Mouse (Mus musculus): Measurements from ENCODE around the gene Dennd2a. TPM values are rescaled to one million over a fixed set of nuclear protein-coding genes. Genes with fewer than 3 reads are reported as not detected.
"Not testable (repeated sequence)": the region's sequence is repeated elsewhere in the genome, so short reads cannot be mapped to it uniquely, and the experiment has no call there.

The Dennd2a gene
- polyA plus RNA-seq, 1 experiment from 2014 or later, result 10.0 TPM

DNA sequence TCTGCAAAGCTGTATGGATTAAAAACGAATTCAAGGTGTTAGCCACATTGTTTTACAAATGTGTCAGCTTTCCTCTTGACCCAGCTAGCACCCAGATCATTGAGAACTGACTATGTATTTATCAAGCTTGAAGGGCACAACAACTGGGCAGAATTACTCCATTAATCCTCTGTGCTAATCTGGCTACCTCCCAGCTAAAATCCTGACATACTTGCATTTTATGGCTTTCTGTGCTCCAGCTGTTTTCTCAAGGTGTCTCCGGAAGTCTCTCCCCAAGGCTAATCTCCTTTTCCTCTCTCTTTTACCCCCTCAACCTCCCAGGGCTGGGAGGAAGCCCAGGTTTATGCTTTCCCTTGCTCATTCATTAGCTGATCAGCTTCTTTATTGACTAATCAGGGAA, 103.1 kb downstream of the Dennd2a start:
- 61% methylated on average over 2 of the region's 2 CpGs for WGBS
- no peaks in the 10 kb centered on the region for H3K4me1 ChIP-seq (ENCODE audit: control insufficient read depth, insufficient read depth, low read length)
- no peak overlapping the region for H3K27ac ChIP-seq (ENCODE audit: low read length)
- H3K9me3 ChIP-seq (replicated peaks; ENCODE audit: control insufficient read depth, low read length), result no peaks in the 10 kb centered on the region
- H3K9ac ChIP-seq (ENCODE audit: low read length), result no peak overlapping the region
- H3K4me2 ChIP-seq (ENCODE audit: low read depth, low read length), result no peak overlapping the region
- H3K4me3 ChIP-seq (ENCODE audit: low read length), result no peak overlapping the region
- no peak for ATAC-seq (replicated peaks; ENCODE audit: extremely low read depth, insufficient read depth, low FRiP score)
- no peaks in the 10 kb centered on the region for H3K27me3 ChIP-seq (ENCODE audit: control insufficient read depth, insufficient read depth, low read length)
- H3K36me3 ChIP-seq (ENCODE audit: control insufficient read depth, insufficient read depth), result no peaks in the 10 kb centered on the region

DNA sequence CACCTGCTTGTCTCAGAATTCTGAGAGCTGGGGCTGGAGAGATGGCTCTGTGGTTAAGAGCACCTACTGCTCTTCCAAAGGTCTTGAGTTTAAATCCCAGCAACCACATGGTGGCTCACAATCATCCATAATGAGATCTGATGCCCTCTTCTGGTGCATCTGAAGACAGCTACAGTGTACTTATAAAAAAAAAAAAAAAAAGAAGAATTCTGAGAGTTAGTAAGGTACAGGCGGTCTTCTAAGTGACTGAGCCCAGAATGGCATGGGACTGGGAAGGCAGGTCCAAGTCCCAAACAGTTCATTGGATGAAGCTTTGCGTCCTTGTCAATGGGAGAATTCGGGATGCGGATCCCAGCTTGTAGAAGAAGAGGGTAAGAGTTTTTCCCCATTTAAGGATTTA, 104.1 kb downstream of the Dennd2a start:
- Histone ChIP-seq H3K27me3 (ENCODE audit: control insufficient read depth, insufficient read depth, low read length) (no peaks in the 10 kb centered on the region), H3K36me3 (ENCODE audit: control insufficient read depth, insufficient read depth) (no peaks in the 10 kb centered on the region), H3K9ac (ENCODE audit: low read length) (no peak overlapping the region), H3K4me1 (ENCODE audit: control insufficient read depth, insufficient read depth, low read length) (no peaks in the 10 kb centered on the region), H3K4me2 (ENCODE audit: low read depth, low read length) (no peak overlapping the region), H3K27ac (ENCODE audit: low read length) (no peak overlapping the region), H3K4me3 (ENCODE audit: low read length) (no peak overlapping the region), H3K9me3 (replicated peaks; ENCODE audit: control insufficient read depth, low read length) (no peaks in the 10 kb centered on the region)
- no peak for ATAC-seq (replicated peaks; ENCODE audit: extremely low read depth, insufficient read depth, low FRiP score)
- 87% methylated on average over 4 of the region's 4 CpGs for WGBS

GRCm38 (mm10) chr6:39451033-39451432, 106.6 kb downstream of the Dennd2a start:
- WGBS, result 82% methylated on average over 3 of the region's 3 CpGs
- no peaks in the 10 kb centered on the region for H3K4me1 ChIP-seq (ENCODE audit: control insufficient read depth, insufficient read depth, low read length)
- H3K9ac ChIP-seq (ENCODE audit: low read length), result no peak overlapping the region
- 0 out of 2 replicates have a peak, but pooled peaks cover 2% of the 10 kb centered on the region for H3K9me3 ChIP-seq (replicated peaks; ENCODE audit: control insufficient read depth, low read length)
- ATAC-seq (replicated peaks; ENCODE audit: extremely low read depth, insufficient read depth, low FRiP score), result no peak
- no peak overlapping the region for H3K4me2 ChIP-seq (ENCODE audit: low read depth, low read length)
- no peaks in the 10 kb centered on the region for H3K36me3 ChIP-seq (ENCODE audit: control insufficient read depth, insufficient read depth)
- no peaks in the 10 kb centered on the region for H3K27me3 ChIP-seq (ENCODE audit: control insufficient read depth, insufficient read depth, low read length)
- no peak overlapping the region for H3K4me3 ChIP-seq (ENCODE audit: low read length)
- no peak overlapping the region for H3K27ac ChIP-seq (ENCODE audit: low read length)

DNA sequence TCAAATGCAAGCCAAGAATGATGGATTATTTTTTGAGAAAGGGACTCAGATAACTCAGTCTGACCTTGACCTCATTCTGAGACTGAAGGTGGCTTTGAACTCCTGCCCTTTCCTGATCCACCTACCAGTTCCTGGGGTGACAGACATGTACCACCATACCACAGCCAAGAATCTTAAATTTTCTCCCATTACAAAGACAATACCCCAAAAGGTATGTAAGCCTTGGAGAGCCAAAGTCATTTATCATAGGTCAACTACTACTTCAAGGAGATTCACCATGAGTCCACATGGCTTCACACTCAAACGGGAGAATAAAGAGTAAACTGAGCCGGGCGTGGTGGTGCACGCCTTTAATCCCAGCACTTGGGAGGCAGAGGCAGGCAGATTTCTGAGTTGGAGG, 107.1 kb downstream of the Dennd2a start:
- H3K9ac ChIP-seq (ENCODE audit: low read length), result no peak overlapping the region

GRCm38 (mm10) chr6:39447429-39448185, 110.1 kb downstream of the Dennd2a start:
- Histone ChIP-seq H3K9ac (ENCODE audit: low read length) (no peak overlapping the region), H3K4me2 (ENCODE audit: low read depth, low read length) (no peak overlapping the region), H3K36me3 (ENCODE audit: control insufficient read depth, insufficient read depth) (no peaks in the 10 kb centered on the region), H3K4me1 (ENCODE audit: control insufficient read depth, insufficient read depth, low read length) (no peaks in the 10 kb centered on the region), H3K27ac (ENCODE audit: low read length) (no peak overlapping the region), H3K9me3 (replicated peaks; ENCODE audit: control insufficient read depth, low read length) (0 out of 2 replicates have a peak, but pooled peaks cover 2% of the 10 kb centered on the region), H3K4me3 (ENCODE audit: low read length) (no peak overlapping the region), H3K27me3 (ENCODE audit: control insufficient read depth, insufficient read depth, low read length) (no peaks in the 10 kb centered on the region)
- 44% methylated on average over 4 of the region's 4 CpGs for WGBS
- ATAC-seq (replicated peaks; ENCODE audit: extremely low read depth, insufficient read depth, low FRiP score), result no peak

More for the DNA sequence above, 107.1 kb downstream of the Dennd2a start:
- 0 out of 2 replicates have a peak, but pooled peaks cover 2% of the 10 kb centered on the region for H3K9me3 ChIP-seq (replicated peaks; ENCODE audit: control insufficient read depth, low read length)
- no peaks in the 10 kb centered on the region for H3K36me3 ChIP-seq (ENCODE audit: control insufficient read depth, insufficient read depth)
- ATAC-seq (replicated peaks; ENCODE audit: extremely low read depth, insufficient read depth, low FRiP score), result no peak
- H3K4me1 ChIP-seq (ENCODE audit: control insufficient read depth, insufficient read depth, low read length), result no peaks in the 10 kb centered on the region
- WGBS, result 88% methylated on average over 4 of the region's 4 CpGs
- H3K4me2 ChIP-seq (ENCODE audit: low read depth, low read length), result no peak overlapping the region
- no peaks in the 10 kb centered on the region for H3K27me3 ChIP-seq (ENCODE audit: control insufficient read depth, insufficient read depth, low read length)
- H3K27ac ChIP-seq (ENCODE audit: low read length), result no peak overlapping the region
- no peak overlapping the region for H3K4me3 ChIP-seq (ENCODE audit: low read length)

- ATAC-seq (replicated peaks; ENCODE audit: extremely low read depth, insufficient read depth, low FRiP score), result no peak
- H3K4me3 ChIP-seq (ENCODE audit: low read length), result peak overlapping the region; percentile 30
- H3K27me3 ChIP-seq (ENCODE audit: control insufficient read depth, insufficient read depth, low read length), result no peaks in the 10 kb centered on the region
- H3K4me2 ChIP-seq (ENCODE audit: low read depth, low read length), result peak overlapping the region; percentile 51; the same call in 1 of the 2 replicates
- no peak overlapping the region for H3K9ac ChIP-seq (ENCODE audit: low read length)
- no peaks in the 10 kb centered on the region for H3K36me3 ChIP-seq (ENCODE audit: control insufficient read depth, insufficient read depth)
- H3K4me1 ChIP-seq (ENCODE audit: control insufficient read depth, insufficient read depth, low read length), result no peaks in the 10 kb centered on the region
- H3K9me3 ChIP-seq (replicated peaks; ENCODE audit: control insufficient read depth, low read length), result 0 out of 2 replicates have a peak, but pooled peaks cover 2% of the 10 kb centered on the region
- no peak overlapping the region for H3K27ac ChIP-seq (ENCODE audit: low read length)
- 15% methylated on average over 19 of the region's 19 CpGs for WGBS
These were observed 111.7 kb downstream of the Dennd2a start for GRCm38 (mm10) chr6:39445801-39446572.

DNA sequence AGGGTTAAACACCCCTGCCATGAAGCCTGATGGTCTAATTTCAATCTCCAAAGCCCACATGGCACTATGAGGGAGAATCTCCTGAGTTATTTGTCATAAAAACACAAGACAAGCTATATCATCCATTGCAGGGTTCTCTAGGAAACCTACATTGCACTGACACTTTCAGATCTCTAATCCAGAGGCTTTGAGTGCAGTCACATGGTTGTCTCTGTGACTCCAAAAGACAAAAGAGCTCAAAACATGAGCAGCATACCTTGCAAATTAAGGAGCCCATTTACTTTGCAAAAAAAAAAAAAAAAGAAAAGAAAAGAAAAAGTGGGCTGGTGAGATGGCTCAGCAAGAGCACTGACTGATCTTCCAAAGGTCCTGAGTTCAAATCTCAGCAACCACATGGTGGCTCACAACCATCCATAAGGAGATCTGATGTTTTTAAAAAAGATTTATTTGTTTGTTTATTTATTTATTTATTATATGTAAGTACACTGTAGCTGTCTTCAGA, 114.8 kb downstream of the Dennd2a start:
- no peak overlapping the region for H3K27ac ChIP-seq (ENCODE audit: low read length)
- no peaks in the 10 kb centered on the region for H3K36me3 ChIP-seq (ENCODE audit: control insufficient read depth, insufficient read depth)
- no peak overlapping the region for H3K9ac ChIP-seq (ENCODE audit: low read length)
- no peak overlapping the region for H3K4me2 ChIP-seq (ENCODE audit: low read depth, low read length)
- no peak overlapping the region for H3K4me3 ChIP-seq (ENCODE audit: low read length)
- no peak for ATAC-seq (replicated peaks; ENCODE audit: extremely low read depth, insufficient read depth, low FRiP score)
- no peaks in the 10 kb centered on the region for H3K4me1 ChIP-seq (ENCODE audit: control insufficient read depth, insufficient read depth, low read length)
- H3K9me3 ChIP-seq (replicated peaks; ENCODE audit: control insufficient read depth, low read length), result 0 out of 2 replicates have a peak, but pooled peaks cover 2% of the 10 kb centered on the region
- no peaks in the 10 kb centered on the region for H3K27me3 ChIP-seq (ENCODE audit: control insufficient read depth, insufficient read depth, low read length)

DNA sequence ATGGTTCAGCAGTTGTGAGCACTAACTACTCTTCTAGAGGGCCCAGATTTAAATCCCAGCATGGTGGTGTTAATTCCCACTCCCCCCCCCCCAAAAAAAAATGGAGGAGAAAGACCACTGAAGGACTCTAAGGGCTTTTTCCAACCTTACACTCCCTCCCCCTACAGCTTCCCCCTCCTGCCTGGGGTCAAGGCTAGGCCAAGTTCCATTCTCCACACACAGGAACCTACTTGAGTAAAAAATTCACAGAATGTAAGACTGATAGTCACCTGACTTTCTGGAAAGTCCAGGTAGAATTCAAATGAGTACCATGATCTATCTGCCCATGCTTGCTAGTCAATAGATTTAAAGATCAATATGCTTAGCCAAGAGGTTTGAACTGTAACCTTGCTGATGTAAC, 117.5 kb downstream of the Dennd2a start:
- no peak overlapping the region for H3K27ac ChIP-seq (ENCODE audit: low read length)
- no peaks in the 10 kb centered on the region for H3K4me1 ChIP-seq (ENCODE audit: control insufficient read depth, insufficient read depth, low read length)
- H3K36me3 ChIP-seq (ENCODE audit: control insufficient read depth, insufficient read depth), result no peaks in the 10 kb centered on the region
- no peak overlapping the region for H3K9ac ChIP-seq (ENCODE audit: low read length)
- no peaks in the 10 kb centered on the region for H3K27me3 ChIP-seq (ENCODE audit: control insufficient read depth, insufficient read depth, low read length)
- ATAC-seq (replicated peaks; ENCODE audit: extremely low read depth, insufficient read depth, low FRiP score), result no peak
- H3K4me2 ChIP-seq (ENCODE audit: low read depth, low read length), result no peak overlapping the region
- no peaks in the 10 kb centered on the region for H3K9me3 ChIP-seq (replicated peaks; ENCODE audit: control insufficient read depth, low read length)
- no peak overlapping the region for H3K4me3 ChIP-seq (ENCODE audit: low read length)

DNA sequence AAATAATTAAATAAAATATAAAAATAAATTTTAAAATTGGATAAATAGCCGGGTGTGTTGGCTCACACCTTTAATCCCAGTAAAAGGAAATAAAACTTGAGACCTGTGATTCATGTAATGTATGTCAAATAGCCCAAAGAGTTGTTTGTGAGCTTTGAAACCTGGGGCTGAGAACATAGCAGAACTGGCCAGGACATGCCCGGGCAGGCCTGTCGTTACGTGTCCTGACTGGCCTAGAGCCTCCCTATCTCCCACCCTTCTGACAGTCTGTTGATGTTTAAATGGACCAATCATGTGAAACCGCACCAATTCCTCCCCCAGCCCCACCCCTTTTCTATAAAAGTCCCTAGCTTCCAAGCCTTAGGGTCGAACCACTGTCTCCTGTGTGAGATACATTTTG, 120.1 kb downstream of the Dennd2a start:
- H3K27me3 ChIP-seq (ENCODE audit: control insufficient read depth, insufficient read depth, low read length); H3K4me3 ChIP-seq (ENCODE audit: low read length); H3K4me2 ChIP-seq (ENCODE audit: low read depth, low read length); H3K9ac ChIP-seq (ENCODE audit: low read length); H3K27ac ChIP-seq (ENCODE audit: low read length); H3K9me3 ChIP-seq (replicated peaks; ENCODE audit: control insufficient read depth, low read length); H3K36me3 ChIP-seq (ENCODE audit: control insufficient read depth, insufficient read depth); H3K4me1 ChIP-seq (ENCODE audit: control insufficient read depth, insufficient read depth, low read length); ATAC-seq (replicated peaks; ENCODE audit: extremely low read depth, insufficient read depth, low FRiP score): not testable (repeated sequence)
- 92% methylated on average over 6 of the region's 6 CpGs for WGBS

Measured in heart, embryonic 16.5 days (tissue).